Mouse (Mus musculus) neural tube, embryonic 14.5 days (tissue): ENCODE measurements around the gene Vasn. TPM values are rescaled to one million over a fixed set of nuclear protein-coding genes. Genes with fewer than 3 reads are reported as not detected.
A peak's percentile ranks its signal among the peaks of the same experiment; 100 is the strongest.

Experiments
- ATAC-seq: fragments of 200-750 bp; cut with Nextera tagmentation; 2 replicates; pipeline ENCODE4 v1.8.0; 2017; ENCODE audit warnings: low read depth, mild to moderate bottlenecking, moderate TSS enrichment, moderate library complexity
- H3K27ac ChIP-seq: fragments of 300-500 bp; sonication (generic); 2 replicates; pipeline ENCODE4 v1.5.1; 2014; ENCODE audit warnings: low read depth, mild to moderate bottlenecking, control low read depth, low read length, moderate library complexity, mixed read lengths
- H3K27me3 ChIP-seq: fragments of 300-500 bp; sonication (generic); 2 replicates; pipeline ENCODE4 v1.6.1; 2014; ENCODE audit warnings: low read length; ENCODE audit not compliant: control insufficient read depth, insufficient read depth
- H3K36me3 ChIP-seq: fragments of 300-500 bp; sonication (generic); 2 replicates; pipeline ENCODE4 v1.6.1; 2014; ENCODE audit warnings: low read length, mixed read lengths; ENCODE audit not compliant: control insufficient read depth, insufficient read depth
- H3K4me1 ChIP-seq: fragments of 300-500 bp; sonication (generic); 2 replicates; pipeline ENCODE4 v1.6.1; 2014; ENCODE audit warnings: low read length; ENCODE audit not compliant: control insufficient read depth, insufficient read depth
- H3K4me2 ChIP-seq: fragments of 300-500 bp; sonication (generic); 2 replicates; pipeline ENCODE4 v1.6.1; 2014; ENCODE audit warnings: mild to moderate bottlenecking, low read depth, low read length, control low read depth
- H3K4me3 ChIP-seq: fragments of 300-500 bp; sonication (generic); 2 replicates; pipeline ENCODE4 v1.5.1; 2014; ENCODE audit warnings: low read depth, low read length, control low read depth, mixed read lengths
- H3K9ac ChIP-seq: fragments of 300-500 bp; sonication (generic); replicated peaks from 2 replicates; pipeline ENCODE4 v1.6.1; 2014; ENCODE audit warnings: low read depth, mild to moderate bottlenecking, control low read depth, low read length, mixed read lengths
- H3K9me3 ChIP-seq: fragments of 300-500 bp; sonication (generic); 2 replicates; pipeline ENCODE4 v1.6.1; 2016; ENCODE audit warnings: low read length; ENCODE audit not compliant: control insufficient read depth
- WGBS: fragments of 180-500 bp; shearing (Covaris S2); extraction: QIAGEN DNeasy Blood & Tissue Kit; methylation state at CpG from one replicate; pipeline ENCODE4 v1.1.7; 2014; 5-methylcytosine and 5-hydroxymethylcytosine counted together
- polyA plus RNA-seq: library from polyadenylated mRNA; unstranded; fragments of >200 nt; fragmentation: Nextera tagmentation; extraction: Ambion mirVana; gene quantifications from 2 replicates; pipeline ENCODE4 v1.2.1, GENCODE M21; 2014

The Vasn gene
- polyA plus RNA-seq, 1 experiment from 2014 or later: 4.4 TPM

DNA sequence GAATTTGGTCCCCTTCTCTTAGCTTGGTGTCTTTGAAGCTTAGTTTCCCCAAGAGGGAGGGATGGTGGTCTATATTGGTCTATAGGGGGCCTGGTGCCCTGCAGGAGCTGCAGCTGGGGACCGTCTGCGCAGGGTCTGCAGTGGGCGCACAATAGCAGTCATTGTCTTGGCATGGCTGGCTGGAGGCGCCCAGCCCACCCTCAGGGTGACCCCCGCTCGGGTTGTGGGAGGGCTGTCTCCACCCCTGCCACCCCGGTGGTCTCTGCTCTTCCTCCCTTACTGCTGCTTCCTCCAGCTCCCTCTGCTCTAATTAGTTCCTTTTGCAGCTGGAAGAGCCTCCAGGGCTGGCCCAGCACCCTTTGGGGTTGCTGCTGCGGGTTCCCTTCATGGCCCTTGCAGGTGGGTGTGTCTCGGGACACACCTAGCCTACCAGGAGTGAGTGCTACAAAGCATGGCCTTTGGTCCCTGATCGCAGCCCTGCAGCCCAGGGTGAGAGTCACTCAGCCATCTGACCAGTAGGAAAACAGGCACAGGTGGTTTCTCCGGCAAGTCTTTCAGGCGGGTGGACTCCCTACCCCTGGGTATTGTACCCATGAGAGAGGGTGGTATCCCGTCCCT lies 34.1 kb upstream of the Vasn start:
- H3K9ac ChIP-seq: no peak overlapping the region
- no peak overlapping the region for H3K4me2 ChIP-seq
- H3K9me3 ChIP-seq: no peaks in the 10 kb centered on the region
- no peak overlapping the region for H3K27ac ChIP-seq
- peaks cover 45% of the 10 kb centered on the region for H3K4me1 ChIP-seq
- ATAC-seq: no peak
- WGBS: 41% methylated on average over 12 of the region's 13 CpGs
- no peaks in the 10 kb centered on the region for H3K27me3 ChIP-seq
- H3K36me3 ChIP-seq: peaks cover 8% of the 10 kb centered on the region; the same call in 1 of the 2 replicates
- H3K4me3 ChIP-seq: no peak overlapping the region

GRCm38 (mm10) chr16:4606431-4607084 lies 33.2 kb upstream of the Vasn start:
- Histone ChIP-seq H3K4me1 (peaks cover 40% of the 10 kb centered on the region), H3K4me2 (no peak overlapping the region)
- 0 out of 2 replicates have a peak, but pooled peaks have one; percentile 29 for ATAC-seq

GRCm38 (mm10) chr16:4607818-4608531 lies 31.8 kb upstream of the Vasn start:
- H3K4me3 ChIP-seq: no peak overlapping the region
- H3K27me3 ChIP-seq: no peaks in the 10 kb centered on the region
- H3K36me3 ChIP-seq: peaks cover 22% of the 10 kb centered on the region
- 50% methylated on average over 9 of the region's 9 CpGs for WGBS
- peak; percentile 44 for ATAC-seq
- no peak overlapping the region for H3K27ac ChIP-seq
- H3K4me1 ChIP-seq: peaks cover 28% of the 10 kb centered on the region
- no peaks in the 10 kb centered on the region for H3K9me3 ChIP-seq
- H3K9ac ChIP-seq: no peak overlapping the region
- H3K4me2 ChIP-seq: no peak overlapping the region

More at GRCm38 (mm10) chr16:4606431-4607084, 33.2 kb upstream of the Vasn start:
- 33% methylated on average over 5 of the region's 5 CpGs for WGBS
- Histone ChIP-seq H3K36me3 (peaks cover 15% of the 10 kb centered on the region), H3K27ac (no peak overlapping the region), H3K9ac (no peak overlapping the region), H3K9me3 (no peaks in the 10 kb centered on the region), H3K4me3 (no peak overlapping the region), H3K27me3 (no peaks in the 10 kb centered on the region)

GRCm38 (mm10) chr16:4608532-4609059 lies 31.1 kb upstream of the Vasn start:
- Histone ChIP-seq H3K4me1 (peaks cover 22% of the 10 kb centered on the region), H3K9me3 (no peaks in the 10 kb centered on the region), H3K36me3 (peaks cover 28% of the 10 kb centered on the region), H3K4me3 (no peak overlapping the region), H3K27ac (no peak overlapping the region), H3K27me3 (no peaks in the 10 kb centered on the region), H3K4me2 (no peak overlapping the region), H3K9ac (no peak overlapping the region)
- WGBS: 87% methylated on average over 19 of the region's 19 CpGs
- ATAC-seq: no peak

- WGBS: 99% methylated on average over 5 of the region's 5 CpGs
- ATAC-seq: no peak
- Histone ChIP-seq H3K4me2 (no peak overlapping the region), H3K36me3 (peaks cover 47% of the 10 kb centered on the region), H3K4me1 (peaks cover 7% of the 10 kb centered on the region), H3K9me3 (no peaks in the 10 kb centered on the region), H3K9ac (no peak overlapping the region), H3K27me3 (no peaks in the 10 kb centered on the region), H3K4me3 (no peak overlapping the region), H3K27ac (no peak overlapping the region)
These were observed 28.5 kb upstream of the Vasn start for GRCm38 (mm10) chr16:4611193-4611592.

GRCm38 (mm10) chr16:4611676-4612075 lies 28.1 kb upstream of the Vasn start:
- Histone ChIP-seq H3K4me1 (peaks cover 7% of the 10 kb centered on the region), H3K27ac (no peak overlapping the region), H3K9ac (no peak overlapping the region), H3K4me2 (no peak overlapping the region), H3K9me3 (no peaks in the 10 kb centered on the region), H3K36me3 (peaks cover 48% of the 10 kb centered on the region), H3K27me3 (no peaks in the 10 kb centered on the region), H3K4me3 (no peak overlapping the region)
- WGBS: 91% methylated on average over 7 of the region's 7 CpGs
- ATAC-seq: no peak

DNA sequence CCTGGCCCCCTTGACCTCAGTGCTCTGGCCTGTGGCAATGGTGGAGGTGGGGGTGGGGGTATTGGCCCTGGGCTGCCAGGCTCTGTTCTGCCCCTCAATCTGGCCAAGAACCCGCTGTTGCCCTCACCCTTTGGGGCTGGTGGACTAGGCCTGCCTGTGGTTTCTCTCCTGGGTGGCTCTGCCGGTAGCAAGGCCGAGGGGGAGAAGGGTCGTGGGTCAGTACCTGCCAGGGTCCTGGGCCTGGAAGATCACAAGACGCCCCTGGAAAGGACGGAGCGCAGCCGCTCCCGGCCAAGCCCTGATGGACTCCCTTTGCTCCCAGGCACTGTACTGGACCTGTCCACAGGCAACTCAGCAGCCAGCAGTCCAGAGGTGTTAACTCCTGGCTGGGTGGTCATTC lies 26.0 kb upstream of the Vasn start:
- no peak overlapping the region for H3K4me3 ChIP-seq
- ATAC-seq: no peak
- H3K4me1 ChIP-seq: no peaks in the 10 kb centered on the region
- H3K9ac ChIP-seq: no peak overlapping the region
- H3K27ac ChIP-seq: no peak overlapping the region
- peaks cover 48% of the 10 kb centered on the region for H3K36me3 ChIP-seq
- 97% methylated on average over 9 of the region's 9 CpGs for WGBS
- H3K9me3 ChIP-seq: no peaks in the 10 kb centered on the region
- no peak overlapping the region for H3K4me2 ChIP-seq
- no peaks in the 10 kb centered on the region for H3K27me3 ChIP-seq

GRCm38 (mm10) chr16:4614639-4615038 lies 25.1 kb upstream of the Vasn start:
- WGBS: 98% methylated on average over 3 of the region's 3 CpGs
- no peak for ATAC-seq
- Histone ChIP-seq H3K9me3 (no peaks in the 10 kb centered on the region), H3K9ac (no peak overlapping the region), H3K36me3 (peaks cover 48% of the 10 kb centered on the region), H3K27me3 (no peaks in the 10 kb centered on the region), H3K27ac (no peak overlapping the region), H3K4me3 (no peak overlapping the region), H3K4me2 (no peak overlapping the region), H3K4me1 (no peaks in the 10 kb centered on the region)

- H3K9me3 ChIP-seq: no peaks in the 10 kb centered on the region
- peaks cover 43% of the 10 kb centered on the region for H3K36me3 ChIP-seq
- no peak overlapping the region for H3K4me2 ChIP-seq
- no peak overlapping the region for H3K4me3 ChIP-seq
- H3K27me3 ChIP-seq: no peaks in the 10 kb centered on the region
- no peaks in the 10 kb centered on the region for H3K4me1 ChIP-seq
- 91% methylated on average over 1 of the region's 1 CpGs for WGBS
- no peak overlapping the region for H3K27ac ChIP-seq
- H3K9ac ChIP-seq: no peak overlapping the region
- no peak for ATAC-seq
These were observed 24.4 kb upstream of the Vasn start for GRCm38 (mm10) chr16:4615297-4615696.
